Mouse (Mus musculus) right cerebral cortex, postnatal 36 days (tissue): ENCODE results near the gene Clca3a2.
"Not testable (repeated sequence)": the region's sequence is repeated elsewhere in the genome, so short reads cannot be mapped to it uniquely, and the experiment has no call there.

ENCODE experiments used
- DNase-seq, 2 experiments: peaks; one replicate each; pipeline ENCODE4 v3.0.0; 2022; ENCODE audit warnings: low spot score in 2 of 2, mixed read lengths in 1 of 2

The Clca3a2 gene

GRCm38 (mm10) chr3:144747706-144748105, 71.6 kb downstream of the Clca3a2 start:
- not testable (repeated sequence) for DNase-seq
